Mouse (Mus musculus): ENCODE measurements around the gene Mbnl2. TPM values are rescaled to one million over a fixed set of nuclear protein-coding genes. Genes with fewer than 3 reads are reported as not detected.

Mbnl2 gene
- polyA plus RNA-seq, 1 experiment from 2014 or later, result 94.4 TPM

GRCm38 (mm10) chr14:120368456-120368855 lies 93.0 kb downstream of the Mbnl2 start:
- H3K4me1 ChIP-seq (replicated peaks; ENCODE audit: control insufficient read depth, insufficient read depth, low read length), result peaks cover 28% of the 10 kb centered on the region
- no peaks in the 10 kb centered on the region for H3K27me3 ChIP-seq (replicated peaks; ENCODE audit: control insufficient read depth, insufficient read depth, low read length)
- no peak overlapping the region for H3K4me2 ChIP-seq (replicated peaks; ENCODE audit: low read depth)
- no peaks in the 10 kb centered on the region for H3K36me3 ChIP-seq (ENCODE audit: control insufficient read depth, insufficient read depth)
- no peaks in the 10 kb centered on the region for H3K9me3 ChIP-seq (ENCODE audit: control insufficient read depth)
- no peak overlapping the region for H3K9ac ChIP-seq (ENCODE audit: low read depth, low read length)
- WGBS, result 46% methylated on average over 5 of the region's 5 CpGs
- no peak for TF ChIP-seq CTCF (IDR thresholded peaks at IDR 0.05; ENCODE audit: low read depth)
- H3K4me3 ChIP-seq (ENCODE audit: low read depth, low read length), result no peak overlapping the region
- no peak for ATAC-seq
- peak overlapping the region; percentile 42 for H3K27ac ChIP-seq (ENCODE audit: low read depth, low read length)

DNA sequence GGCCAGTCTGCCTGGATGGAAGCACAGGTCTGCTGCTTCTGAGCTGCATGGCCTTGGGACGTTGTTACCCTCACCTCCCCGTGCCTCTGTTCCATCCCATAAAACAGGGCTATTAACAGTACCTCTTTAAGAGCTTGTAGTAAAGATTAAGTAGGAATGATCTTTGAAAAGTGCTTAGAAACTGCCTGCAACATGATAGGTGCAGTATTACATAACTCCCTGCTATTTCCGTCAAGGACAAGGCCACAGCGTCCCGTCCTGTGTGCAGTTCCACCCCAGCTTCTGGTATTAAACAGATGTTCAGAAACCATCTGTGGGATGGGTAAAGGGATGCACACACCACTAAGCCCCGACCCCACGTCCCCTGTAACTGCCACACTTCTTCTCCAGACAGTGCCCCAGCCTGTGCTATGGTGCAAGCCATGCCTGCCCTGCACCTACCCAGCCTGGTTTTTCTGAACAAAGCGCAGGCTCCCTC lies 93.5 kb downstream of the Mbnl2 start:
- no peak overlapping the region for H3K4me3 ChIP-seq (ENCODE audit: low read depth, low read length)
- H3K27me3 ChIP-seq (replicated peaks; ENCODE audit: control insufficient read depth, insufficient read depth, low read length), result no peaks in the 10 kb centered on the region
- peak overlapping the region; percentile 61 for H3K27ac ChIP-seq (ENCODE audit: low read depth, low read length)
- H3K9ac ChIP-seq (ENCODE audit: low read depth, low read length), result no peak overlapping the region
- peak; percentile 84 for ATAC-seq
- TF ChIP-seq CTCF (IDR thresholded peaks at IDR 0.05; ENCODE audit: low read depth), result no peak
- 26% methylated on average over 8 of the region's 8 CpGs for WGBS
- H3K36me3 ChIP-seq (ENCODE audit: control insufficient read depth, insufficient read depth), result no peaks in the 10 kb centered on the region
- 0 out of 2 replicates have a peak overlapping the region, but pooled peaks have one; percentile 13 for H3K4me2 ChIP-seq (replicated peaks; ENCODE audit: low read depth)
- H3K9me3 ChIP-seq (ENCODE audit: control insufficient read depth), result no peaks in the 10 kb centered on the region
- peaks cover 28% of the 10 kb centered on the region for H3K4me1 ChIP-seq (replicated peaks; ENCODE audit: control insufficient read depth, insufficient read depth, low read length)

GRCm38 (mm10) chr14:120370044-120370443 lies 94.6 kb downstream of the Mbnl2 start:
- H3K4me1 ChIP-seq (replicated peaks; ENCODE audit: control insufficient read depth, insufficient read depth, low read length), result peaks cover 28% of the 10 kb centered on the region
- no peak overlapping the region for H3K27ac ChIP-seq (ENCODE audit: low read depth, low read length)

DNA sequence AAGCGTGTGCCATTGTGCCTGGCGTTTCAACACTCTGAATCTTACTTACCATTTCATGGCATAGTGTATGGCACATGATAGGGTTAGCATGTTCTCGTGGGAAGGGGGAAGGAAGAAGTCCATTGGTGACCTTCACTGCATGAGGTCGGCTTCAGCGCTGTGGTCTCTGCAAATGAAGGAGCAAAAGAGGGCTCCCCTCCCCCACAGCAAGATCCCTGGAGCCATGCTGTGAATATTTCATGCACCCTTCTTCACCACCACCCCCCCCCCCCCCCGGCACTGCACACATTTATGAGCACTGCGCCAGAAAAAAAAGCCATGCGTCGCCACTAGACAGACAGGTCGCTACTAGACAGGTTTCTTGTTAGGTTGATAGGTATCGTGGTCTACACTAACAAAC lies 95.2 kb downstream of the Mbnl2 start:
- Histone ChIP-seq H3K9ac (ENCODE audit: low read depth, low read length) (no peak overlapping the region), H3K4me1 (replicated peaks; ENCODE audit: control insufficient read depth, insufficient read depth, low read length) (peaks cover 28% of the 10 kb centered on the region), H3K27me3 (replicated peaks; ENCODE audit: control insufficient read depth, insufficient read depth, low read length) (no peaks in the 10 kb centered on the region), H3K27ac (ENCODE audit: low read depth, low read length) (no peak overlapping the region), H3K4me2 (replicated peaks; ENCODE audit: low read depth) (no peak overlapping the region), H3K9me3 (ENCODE audit: control insufficient read depth) (no peaks in the 10 kb centered on the region), H3K36me3 (ENCODE audit: control insufficient read depth, insufficient read depth) (no peaks in the 10 kb centered on the region), H3K4me3 (ENCODE audit: low read depth, low read length) (no peak overlapping the region)
- ATAC-seq, result no peak
- TF ChIP-seq CTCF (IDR thresholded peaks at IDR 0.05; ENCODE audit: low read depth), result no peak
- WGBS, result 75% methylated on average over 11 of the region's 11 CpGs

More at GRCm38 (mm10) chr14:120370044-120370443, 94.6 kb downstream of the Mbnl2 start:
- 74% methylated on average over 14 of the region's 14 CpGs for WGBS
- Histone ChIP-seq H3K4me2 (replicated peaks; ENCODE audit: low read depth) (no peak overlapping the region), H3K36me3 (ENCODE audit: control insufficient read depth, insufficient read depth) (no peaks in the 10 kb centered on the region), H3K9ac (ENCODE audit: low read depth, low read length) (no peak overlapping the region), H3K4me3 (ENCODE audit: low read depth, low read length) (no peak overlapping the region), H3K9me3 (ENCODE audit: control insufficient read depth) (no peaks in the 10 kb centered on the region), H3K27me3 (replicated peaks; ENCODE audit: control insufficient read depth, insufficient read depth, low read length) (no peaks in the 10 kb centered on the region)
- ATAC-seq, result no peak
- no peak for TF ChIP-seq CTCF (IDR thresholded peaks at IDR 0.05; ENCODE audit: low read depth)

DNA sequence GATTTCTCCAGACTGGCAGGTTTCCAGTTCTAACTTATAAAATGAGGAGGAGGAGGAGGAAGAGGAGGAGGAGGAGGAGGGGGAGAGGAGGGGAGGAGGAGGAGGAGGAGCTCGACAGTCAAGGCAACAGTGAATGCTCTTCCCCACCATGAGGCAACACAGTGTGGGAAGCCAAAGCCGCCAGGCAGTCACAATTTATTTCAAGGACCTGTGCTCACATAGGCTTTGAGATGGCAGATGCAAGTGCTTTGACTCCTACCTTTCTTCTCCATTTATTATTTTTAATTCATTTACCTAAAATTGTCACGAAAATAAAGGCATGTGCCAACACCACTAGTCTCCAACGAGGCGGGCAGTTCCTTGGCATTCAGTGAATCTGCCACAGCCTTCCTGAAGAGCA lies 95.7 kb downstream of the Mbnl2 start:
- Histone ChIP-seq H3K4me3 (ENCODE audit: low read depth, low read length) (no peak overlapping the region), H3K9ac (ENCODE audit: low read depth, low read length) (no peak overlapping the region), H3K4me2 (replicated peaks; ENCODE audit: low read depth) (no peak overlapping the region), H3K27ac (ENCODE audit: low read depth, low read length) (no peak overlapping the region), H3K4me1 (replicated peaks; ENCODE audit: control insufficient read depth, insufficient read depth, low read length) (peaks cover 28% of the 10 kb centered on the region), H3K27me3 (replicated peaks; ENCODE audit: control insufficient read depth, insufficient read depth, low read length) (no peaks in the 10 kb centered on the region), H3K9me3 (ENCODE audit: control insufficient read depth) (no peaks in the 10 kb centered on the region), H3K36me3 (ENCODE audit: control insufficient read depth, insufficient read depth) (no peaks in the 10 kb centered on the region)
- no peak for TF ChIP-seq CTCF (IDR thresholded peaks at IDR 0.05; ENCODE audit: low read depth)
- 62% methylated on average over 5 of the region's 5 CpGs for WGBS
- no peak for ATAC-seq

DNA sequence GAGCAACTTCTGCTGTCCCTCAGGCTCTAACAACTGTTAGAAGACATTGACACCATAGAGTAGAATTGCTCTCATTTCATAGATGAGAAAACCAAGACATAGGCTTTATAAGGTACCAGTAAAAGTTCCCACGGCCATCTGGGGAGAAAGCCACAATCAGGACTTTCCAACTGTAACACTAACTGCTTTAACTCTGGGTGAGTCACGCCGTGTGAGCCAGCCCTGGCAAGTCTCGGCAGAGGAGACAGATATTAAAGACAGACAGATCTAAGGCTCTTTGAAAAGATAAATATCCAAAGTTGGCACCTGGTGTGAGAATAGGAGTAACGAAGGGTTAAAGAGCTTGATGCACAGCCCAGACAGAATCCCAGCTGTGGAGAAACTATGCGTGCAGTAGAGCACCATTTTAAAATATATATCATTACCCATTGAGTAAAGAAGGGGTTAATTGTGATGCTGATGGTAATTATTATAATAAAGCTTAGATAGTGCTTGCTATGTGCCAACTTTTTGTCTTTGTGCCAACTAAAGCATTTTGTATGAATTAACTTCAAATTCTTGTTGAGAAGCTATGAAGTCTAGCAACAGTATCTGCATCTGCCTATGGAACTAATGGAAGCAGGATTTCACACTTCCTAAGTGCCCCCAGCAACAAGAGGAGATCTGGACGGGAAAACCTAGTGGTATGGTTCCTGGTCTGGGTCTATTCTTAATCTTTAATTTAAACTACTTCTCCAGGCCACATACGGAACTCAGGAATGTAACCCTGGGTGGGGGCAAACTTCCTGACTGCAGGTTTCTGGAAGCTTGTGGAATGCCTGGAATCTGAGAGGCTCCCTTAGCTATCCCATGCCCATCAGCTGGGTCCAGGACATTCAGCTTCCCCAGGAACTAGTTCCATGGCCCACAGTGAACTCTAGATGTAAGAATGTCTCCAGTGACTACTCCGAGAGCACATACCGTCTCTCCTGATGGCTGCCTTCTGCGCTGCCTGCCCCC lies 97.9 kb downstream of the Mbnl2 start:
- Histone ChIP-seq H3K9me3 (ENCODE audit: control insufficient read depth) (no peaks in the 10 kb centered on the region), H3K4me1 (replicated peaks; ENCODE audit: control insufficient read depth, insufficient read depth, low read length) (peaks cover 23% of the 10 kb centered on the region), H3K4me2 (replicated peaks; ENCODE audit: low read depth) (no peak overlapping the region), H3K4me3 (ENCODE audit: low read depth, low read length) (no peak overlapping the region), H3K27me3 (replicated peaks; ENCODE audit: control insufficient read depth, insufficient read depth, low read length) (no peaks in the 10 kb centered on the region), H3K36me3 (ENCODE audit: control insufficient read depth, insufficient read depth) (no peaks in the 10 kb centered on the region; the same call in 1 of the 2 replicates), H3K27ac (ENCODE audit: low read depth, low read length) (no peak overlapping the region; the same call in 1 of the 2 replicates), H3K9ac (ENCODE audit: low read depth, low read length) (no peak overlapping the region)
- 57% methylated on average over 11 of the region's 11 CpGs for WGBS
- no peak for TF ChIP-seq CTCF (IDR thresholded peaks at IDR 0.05; ENCODE audit: low read depth)
- no peak for ATAC-seq

Measured in intestine, postnatal 0 days (tissue).